Mouse (Mus musculus) limb, embryonic 10.5 days (tissue): Measurements from ENCODE around the gene Kif28. TPM values are rescaled to one million over a fixed set of nuclear protein-coding genes. Genes with fewer than 3 reads are reported as not detected.
"Not testable (repeated sequence)": the region's sequence is repeated elsewhere in the genome, so short reads cannot be mapped to it uniquely, and the experiment has no call there.

Source experiments
- DNase-seq: peaks from one replicate; pipeline ENCODE4 v3.0.0-alpha.2; 2017; ENCODE audit warnings: low spot score
- H3K27ac ChIP-seq: fragments of 300-500 bp; sonication (generic); 2 replicates; pipeline ENCODE4 v1.5.1; 2016; ENCODE audit warnings: mild to moderate bottlenecking
- H3K27me3 ChIP-seq: fragments of 300-500 bp; sonication (generic); 2 replicates; pipeline ENCODE4 v1.6.1; 2016; ENCODE audit warnings: low read depth, mild to moderate bottlenecking; ENCODE audit not compliant: poor library complexity, severe bottlenecking
- H3K36me3 ChIP-seq: fragments of 300-500 bp; sonication (generic); 2 replicates; pipeline ENCODE4 v1.6.1; 2016; ENCODE audit warnings: mild to moderate bottlenecking, moderate library complexity
- H3K4me1 ChIP-seq: fragments of 300-500 bp; sonication (generic); 2 replicates; pipeline ENCODE4 v1.6.1; 2016
- H3K4me3 ChIP-seq: fragments of 300-500 bp; sonication (generic); 2 replicates; pipeline ENCODE4 v1.5.1; 2016; ENCODE audit warnings: mild to moderate bottlenecking, moderate library complexity
- H3K9me3 ChIP-seq: fragments of 300-500 bp; sonication (generic); replicated peaks from 2 replicates; pipeline ENCODE4 v1.6.1; 2016; ENCODE audit warnings: mild to moderate bottlenecking
- WGBS: fragments of 180-500 bp; shearing (Covaris S2); methylation state at CpG from one replicate; pipeline ENCODE4 v1.1.7; 2016; 5-methylcytosine and 5-hydroxymethylcytosine counted together
- polyA plus RNA-seq: library from polyadenylated mRNA; unstranded; fragments of >200 nt; fragmentation: Nextera tagmentation; extraction: Ambion mirVana; gene quantifications from 2 replicates; pipeline ENCODE4 v1.2.1, GENCODE M21; 2016

The Kif28 gene
- polyA plus RNA-seq, 1 experiment from 2014 or later: 0.09 TPM

- H3K27me3 ChIP-seq: no peaks in the 10 kb centered on the region
- DNase-seq: no peak
Measured at GRCm38 (mm10) chr1:179663065-179663464, 82.0 kb downstream of the Kif28 start.

DNA sequence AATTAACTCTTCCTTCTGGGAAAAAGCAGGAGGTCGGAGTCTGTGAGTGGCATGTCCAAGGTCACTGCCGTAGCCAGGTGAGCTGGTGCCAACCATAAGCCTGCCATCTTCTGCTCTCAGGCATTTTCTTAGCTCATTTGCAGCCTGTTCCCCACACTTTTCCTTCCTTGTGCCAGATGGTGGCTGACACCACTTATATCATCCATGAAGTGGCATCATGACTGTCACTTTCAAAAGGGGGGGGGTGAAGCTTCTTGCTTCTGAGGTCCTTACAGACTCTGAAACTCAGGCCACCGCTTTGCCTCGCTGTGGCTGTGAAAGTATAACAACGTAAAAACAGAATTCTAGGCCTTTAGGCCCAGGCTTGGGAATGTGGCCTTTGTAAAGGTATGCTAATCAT, 93.8 kb downstream of the Kif28 start:
- WGBS: 80% methylated on average over 5 of the region's 5 CpGs
- no peaks in the 10 kb centered on the region for H3K9me3 ChIP-seq
- no peak for DNase-seq
- no peaks in the 10 kb centered on the region for H3K27me3 ChIP-seq
- no peaks in the 10 kb centered on the region for H3K36me3 ChIP-seq
- H3K4me3 ChIP-seq: no peak overlapping the region
- H3K27ac ChIP-seq: no peak overlapping the region
- no peaks in the 10 kb centered on the region for H3K4me1 ChIP-seq

More at GRCm38 (mm10) chr1:179663065-179663464, 82.0 kb downstream of the Kif28 start:
- Histone ChIP-seq H3K4me1 (peaks cover 10% of the 10 kb centered on the region; the same call in 1 of the 2 replicates), H3K27ac (no peak overlapping the region), H3K9me3 (no peaks in the 10 kb centered on the region), H3K36me3 (no peaks in the 10 kb centered on the region), H3K4me3 (no peak overlapping the region)
- 88% methylated on average over 5 of the region's 5 CpGs for WGBS

GRCm38 (mm10) chr1:179650284-179650683, 94.8 kb downstream of the Kif28 start:
- H3K4me3 ChIP-seq: no peak overlapping the region
- H3K36me3 ChIP-seq: no peaks in the 10 kb centered on the region
- H3K27ac ChIP-seq: no peak overlapping the region
- no peaks in the 10 kb centered on the region for H3K27me3 ChIP-seq
- no peaks in the 10 kb centered on the region for H3K9me3 ChIP-seq
- H3K4me1 ChIP-seq: peaks cover 6% of the 10 kb centered on the region; the same call in 1 of the 2 replicates
- WGBS: 76% methylated on average over 4 of the region's 4 CpGs
- no peak for DNase-seq

GRCm38 (mm10) chr1:179649324-179649723, 95.7 kb downstream of the Kif28 start:
- H3K27me3 ChIP-seq: no peaks in the 10 kb centered on the region
- 85% methylated on average over 3 of the region's 3 CpGs for WGBS
- no peak overlapping the region for H3K27ac ChIP-seq

GRCm38 (mm10) chr1:179648678-179649077, 96.4 kb downstream of the Kif28 start:
- H3K27me3 ChIP-seq, H3K36me3 ChIP-seq, H3K4me1 ChIP-seq, DNase-seq, H3K9me3 ChIP-seq, H3K27ac ChIP-seq, H3K4me3 ChIP-seq: not testable (repeated sequence)
- 84% methylated on average over 5 of the region's 5 CpGs for WGBS

More at GRCm38 (mm10) chr1:179649324-179649723, 95.7 kb downstream of the Kif28 start:
- Histone ChIP-seq H3K4me1 (peaks cover 6% of the 10 kb centered on the region; the same call in 1 of the 2 replicates), H3K4me3 (no peak overlapping the region), H3K36me3 (no peaks in the 10 kb centered on the region), H3K9me3 (no peaks in the 10 kb centered on the region)
- no peak for DNase-seq

DNA sequence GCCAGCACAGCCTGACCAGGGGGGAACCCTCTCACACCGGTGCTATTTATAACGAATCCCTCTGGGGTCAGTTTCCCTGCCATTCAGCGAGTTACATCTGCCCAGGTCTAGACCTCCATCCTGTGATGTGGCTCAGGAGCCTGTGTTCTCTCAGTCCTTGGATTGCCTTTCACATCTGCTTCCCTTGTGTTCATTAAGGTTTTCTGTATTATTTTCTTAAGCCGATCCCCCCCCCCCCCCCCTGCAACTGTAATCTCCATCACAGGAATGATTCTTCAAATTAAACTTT, 99.1 kb downstream of the Kif28 start:
- Histone ChIP-seq H3K27me3 (no peaks in the 10 kb centered on the region), H3K27ac (0 out of 2 replicates have a peak overlapping the region, but pooled peaks have one; percentile 4), H3K9me3 (no peaks in the 10 kb centered on the region), H3K4me1 (peaks cover 6% of the 10 kb centered on the region; the same call in 1 of the 2 replicates), H3K4me3 (peak overlapping the region; percentile 10; the same call in 1 of the 2 replicates), H3K36me3 (no peaks in the 10 kb centered on the region)
- no peak for DNase-seq
- 26% methylated on average over 4 of the region's 4 CpGs for WGBS

Other genes starting within 250 kb of the Kif28 start
- 21.1 and 22.3 TPM in 2 replicates for gene Smyd3, start 227.2 kb downstream of the Kif28 start, polyA plus RNA-seq
- gene Tfb2m, start 199.0 kb downstream of the Kif28 start, polyA plus RNA-seq: 24.5 and 25.5 TPM in 2 replicates
- 13.7 and 17.0 TPM in 2 replicates for gene Cnst, start 198.9 kb downstream of the Kif28 start, polyA plus RNA-seq
- 67.4 and 75.2 TPM in 2 replicates for gene Sccpdh, start 77.1 kb downstream of the Kif28 start, polyA plus RNA-seq
- gene Gm10518, start 58.1 kb upstream of the Kif28 start, polyA plus RNA-seq: 0.26 TPM in 1 of 2 replicates, not detected in the other
- 34.9 and 36.1 TPM in 2 replicates for gene Ahctf1, start 58.4 kb upstream of the Kif28 start, polyA plus RNA-seq
- gene Cdc42bpa, start 215.2 kb upstream of the Kif28 start, polyA plus RNA-seq: 10.8 and 14.3 TPM in 2 replicates